Mouse (Mus musculus) MEL (cell line): ENCODE data around the gene Mnt.

Experiments used
- CTCF ChIP-seq, 3 experiments: IDR thresholded peaks in 2 of 3; conservative IDR thresholded peaks in 1 of 3; 2 replicates each; pipeline ENCODE4 v1.5.1; 2011 to 2012; ENCODE audit warnings: low read length in 3 of 3, low read depth in 2 of 3, mild to moderate bottlenecking in 2 of 3, improper control_type of control experiment in 1 of 3, inconsistent platforms in 1 of 3, mixed read lengths in 1 of 3, moderate library complexity in 1 of 3; ENCODE audit not compliant: control insufficient read depth in 1 of 3, insufficient read depth in 1 of 3, poor library complexity in 1 of 3, severe bottlenecking in 1 of 3
- E2F4 ChIP-seq: IDR thresholded peaks from 2 replicates; pipeline ENCODE4 v1.6.1; 2011; ENCODE audit warnings: low read depth, low read length, improper control_type of control experiment, borderline replicate concordance
- ELF1 ChIP-seq: IDR thresholded peaks from 2 replicates; pipeline ENCODE4 v1.6.1; 2014; ENCODE audit warnings: low read depth, mild to moderate bottlenecking, inconsistent platforms, low read length, improper control_type of control experiment, moderate library complexity
- JUND ChIP-seq: IDR thresholded peaks from 2 replicates; pipeline ENCODE4 v1.6.1; 2011; ENCODE audit warnings: low read depth, mild to moderate bottlenecking, improper control_type of control experiment, low read length
- KAT2A ChIP-seq: conservative IDR thresholded peaks from 2 replicates; pipeline ENCODE4 v1.6.1; 2012; ENCODE audit warnings: low read depth, low read length, improper control_type of control experiment, inconsistent platforms
- MAX ChIP-seq: IDR thresholded peaks from 2 replicates; pipeline ENCODE4 v1.6.1; 2011; ENCODE audit warnings: low read length, improper control_type of control experiment
- MEF2A ChIP-seq: IDR thresholded peaks from 2 replicates; pipeline ENCODE4 v1.6.1; 2014; ENCODE audit warnings: low read depth, mild to moderate bottlenecking, inconsistent platforms, low read length, improper control_type of control experiment; ENCODE audit not compliant: poor library complexity, insufficient replicate concordance, severe bottlenecking; ENCODE audit errors: extremely low read depth
- ZC3H11A ChIP-seq: IDR thresholded peaks from 2 replicates; pipeline ENCODE4 v1.6.1; 2012; ENCODE audit warnings: low read depth, mild to moderate bottlenecking, inconsistent platforms, low read length, improper control_type of control experiment
- ZMIZ1 ChIP-seq: IDR thresholded peaks from 2 replicates; pipeline ENCODE4 v1.6.1; 2012; ENCODE audit warnings: low read depth, mild to moderate bottlenecking, inconsistent platforms, low read length, improper control_type of control experiment, moderate library complexity

DNA sequence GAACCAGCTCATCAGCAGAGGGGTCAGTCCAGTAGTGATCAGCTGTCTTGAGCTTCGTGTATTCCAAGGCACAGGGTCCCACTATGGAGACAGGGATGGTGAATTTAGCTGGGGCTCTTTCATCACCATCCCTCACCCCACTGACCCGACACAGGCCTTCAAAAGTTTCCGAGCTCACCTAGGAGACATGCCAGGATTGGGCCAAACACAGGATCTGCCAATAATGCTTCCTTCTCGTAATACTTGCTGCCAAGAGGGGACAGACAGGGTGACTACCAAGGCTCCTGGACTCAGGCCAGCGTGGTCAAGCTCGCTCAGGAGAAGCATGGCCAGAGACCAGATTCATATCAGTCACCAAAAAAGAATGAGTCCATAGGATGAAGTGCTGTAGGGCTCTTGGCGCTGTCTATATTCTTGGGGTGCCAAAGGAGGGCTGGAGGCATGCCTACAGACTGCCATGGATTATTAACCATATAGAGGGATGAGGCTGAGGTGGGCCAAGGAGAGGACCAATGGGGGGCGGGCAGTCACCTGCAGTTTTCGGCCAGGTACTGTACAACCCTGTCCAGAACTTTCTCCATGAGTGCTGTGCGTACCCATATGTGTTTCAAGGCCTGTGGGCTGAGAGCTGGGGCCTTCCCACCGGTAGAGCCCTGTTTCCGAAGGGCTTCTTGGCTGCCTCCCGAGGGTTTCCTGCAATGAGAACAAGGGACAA lies 37.5 kb downstream of the Mnt start:
- TF ChIP-seq CTCF (IDR thresholded peaks at IDR 0.05 in 2 of 3, conservative IDR thresholded peaks at IDR 0.05 in 1 of 3; ENCODE audit: control insufficient read depth in 1 of 3, insufficient read depth in 1 of 3, low read depth in 2 of 3, low read length in 3 of 3, poor library complexity in 1 of 3, severe bottlenecking in 1 of 3): no peak
- no peak for TF ChIP-seq MEF2A
- TF ChIP-seq JUND: no peak
- TF ChIP-seq ZMIZ1: no peak
- no peak for TF ChIP-seq ELF1
- no peak for TF ChIP-seq E2F4
- no peak for TF ChIP-seq KAT2A
- no peak for TF ChIP-seq ZC3H11A
- no peak for TF ChIP-seq MAX
